Mouse (Mus musculus) cortical plate, adult 2 months (tissue): ENCODE measurements around the gene Gm28374.

Experiments
- CTCF ChIP-seq: fragments of 200-500 bp; IDR thresholded peaks from 2 replicates; pipeline ENCODE4 v1.5.1; 2011; ENCODE audit warnings: mild to moderate bottlenecking, control low read depth, low read length; ENCODE audit not compliant: insufficient read depth; ENCODE audit errors: extremely low read depth
- POLR2A ChIP-seq: fragments of 200-500 bp; IDR thresholded peaks from 2 replicates; pipeline ENCODE4 v1.6.1; 2011; ENCODE audit warnings: mild to moderate bottlenecking, low read length, control low read depth; ENCODE audit not compliant: insufficient read depth; ENCODE audit errors: extremely low read depth

DNA sequence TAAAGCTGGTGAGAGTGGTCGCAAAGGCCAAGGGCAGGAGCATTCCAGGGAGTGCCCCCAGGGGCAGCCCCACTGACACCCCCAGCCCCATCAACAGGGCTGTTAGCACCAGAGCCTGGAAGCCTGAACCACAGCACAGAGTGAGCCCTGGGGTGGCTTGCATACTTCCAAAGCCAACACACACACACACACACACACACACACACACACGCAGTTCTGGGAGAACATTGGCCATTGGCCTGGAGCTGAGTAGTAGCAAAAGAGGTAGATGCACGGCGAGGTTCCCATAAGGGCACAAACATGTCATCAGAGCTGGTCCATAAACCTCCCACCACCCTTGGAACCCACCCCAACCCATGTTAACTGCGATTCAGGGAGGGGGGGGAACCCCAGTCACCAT lies 15.5 kb downstream of the Gm28374 start:
- TF ChIP-seq POLR2A (no peak), CTCF (no peak)
